Mouse (Mus musculus) layer of hippocampus, adult 2 months (tissue): Measurements from ENCODE around the gene Rhot1. TPM values are rescaled to one million over a fixed set of nuclear protein-coding genes. Genes with fewer than 3 reads are reported as not detected.
A peak's percentile ranks its signal among the peaks of the same experiment; 100 is the strongest.

Source experiments
- DNase-seq, 2 experiments: peaks; one replicate each; pipeline ENCODE4 v3.0.0; 2022; ENCODE audit warnings: low spot score in 2 of 2
- H3K27ac ChIP-seq: fragments of 200-600 bp; 2 replicates; pipeline ENCODE4 v1.8.1; 2022
- H3K4me3 ChIP-seq: fragments of 200-600 bp; 2 replicates; pipeline ENCODE4 v1.8.1; 2022; ENCODE audit warnings: mild to moderate bottlenecking
- CTCF ChIP-seq: fragments of 200-600 bp; conservative IDR thresholded peaks from 2 replicates; pipeline ENCODE4 v1.8.1; 2022; ENCODE audit warnings: antibody characterized with exemption, mild to moderate bottlenecking, moderate library complexity
- long read RNA-seq, 2 experiments: library from polyadenylated mRNA; stranded (forward); transcript quantifications; one replicate each; pipeline ENCODE4 v2.0.0; 2021; ENCODE audit warnings: borderline mapping rate in 2 of 2
- total RNA-seq, 2 experiments: library from RNA; stranded (reverse); gene quantifications; 2 replicates each; pipeline ENCODE4 v1.2.3; 2021

Gene Rhot1
- 10 to 100 TPM; 67.8 to 68.2 TPM for total RNA-seq
- long read RNA-seq, experiment 1, full-length matches to known transcripts: 78 of 103 reads
- long read RNA-seq, experiment 1, partial matches to known transcripts: 4 of 103 reads
- long read RNA-seq, experiment 1, other reads (novel, unspliced or antisense): 21 of 103 reads
- long read RNA-seq, experiment 2, full-length matches to known transcripts: 107 of 130 reads
- long read RNA-seq, experiment 2, partial matches to known transcripts: 2 of 130 reads
- long read RNA-seq, experiment 2, other reads (novel, unspliced or antisense): 21 of 130 reads

- peak; percentile 98 for TF ChIP-seq CTCF
- DNase-seq: peak; percentile 94 to 98
- peak within 1 kb of the TSS; percentile 95 for H3K27ac ChIP-seq
- H3K4me3 ChIP-seq: peak within 1 kb of the TSS; percentile 100
Measured at GRCm38 (mm10) chr11:80208860-80209800, at the start of gene Rhot1. TSS of gene Rhot1 (plus strand) at chr11:80209019.

- no peak overlapping the region for H3K27ac ChIP-seq
- no peak for TF ChIP-seq CTCF
- no peak overlapping the region for H3K4me3 ChIP-seq
- no peak for DNase-seq
Measured at GRCm38 (mm10) chr11:80161041-80161440, 47.8 kb upstream of the Rhot1 start.

- Histone ChIP-seq H3K4me3 (no peak overlapping the region), H3K27ac (no peak overlapping the region)
- no peak for TF ChIP-seq CTCF
- no peak for DNase-seq
Measured at GRCm38 (mm10) chr11:80163362-80164116, 45.3 kb upstream of the Rhot1 start.

- Histone ChIP-seq H3K4me3 (no peak overlapping the region), H3K27ac (no peak overlapping the region)
- no peak for DNase-seq
- TF ChIP-seq CTCF: no peak
Measured at GRCm38 (mm10) chr11:80164224-80164623, 44.6 kb upstream of the Rhot1 start.

- no peak for TF ChIP-seq CTCF
- DNase-seq: no peak
- H3K4me3 ChIP-seq: no peak overlapping the region
- peak overlapping the region; percentile 39; the same call in 1 of the 2 replicates for H3K27ac ChIP-seq
Measured at GRCm38 (mm10) chr11:80168121-80168520, 40.7 kb upstream of the Rhot1 start.

- no peak for TF ChIP-seq CTCF
- DNase-seq: no peak
- no peak overlapping the region for H3K4me3 ChIP-seq
- H3K27ac ChIP-seq: peak overlapping the region; percentile 39; the same call in 1 of the 2 replicates
Measured at GRCm38 (mm10) chr11:80168611-80169249, 40.1 kb upstream of the Rhot1 start.

- Histone ChIP-seq H3K27ac (no peak overlapping the region), H3K4me3 (no peak overlapping the region)
- no peak for DNase-seq
- no peak for TF ChIP-seq CTCF
Measured at GRCm38 (mm10) chr11:80169629-80170028, 39.2 kb upstream of the Rhot1 start.

GRCm38 (mm10) chr11:80170351-80170750, 38.5 kb upstream of the Rhot1 start:
- no peak overlapping the region for H3K4me3 ChIP-seq
- TF ChIP-seq CTCF: no peak

DNA sequence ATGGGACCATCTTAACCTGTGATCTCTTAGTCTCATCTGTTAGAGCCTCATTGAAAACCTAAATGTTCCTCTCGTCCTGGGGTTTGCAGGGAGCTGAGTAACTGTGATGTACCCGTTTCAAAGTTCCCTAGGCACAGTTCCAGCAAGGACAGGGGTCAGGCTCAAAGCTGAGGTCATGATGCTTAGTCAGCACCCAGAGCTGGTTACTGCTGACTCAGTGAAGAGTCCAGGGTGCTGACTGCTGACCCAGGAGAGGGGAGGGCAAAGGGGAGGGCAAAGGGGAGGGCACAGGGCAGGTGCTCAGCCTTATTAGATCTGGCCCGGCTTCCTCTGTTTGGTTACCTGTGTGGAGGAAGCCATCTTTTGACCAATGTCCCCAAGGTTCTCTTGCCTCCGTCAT, 36.9 kb upstream of the Rhot1 start:
- no peak for TF ChIP-seq CTCF
- no peak overlapping the region for H3K4me3 ChIP-seq
- H3K27ac ChIP-seq: no peak overlapping the region
- no peak for DNase-seq

More at GRCm38 (mm10) chr11:80170351-80170750, 38.5 kb upstream of the Rhot1 start:
- DNase-seq: no peak
- H3K27ac ChIP-seq: no peak overlapping the region

GRCm38 (mm10) chr11:80173963-80174670, 34.7 kb upstream of the Rhot1 start:
- H3K27ac ChIP-seq: no peak overlapping the region
- no peak for DNase-seq
- no peak for TF ChIP-seq CTCF
- no peak overlapping the region for H3K4me3 ChIP-seq
